Mouse (Mus musculus): ENCODE measurements around the gene Bicdl1. TPM values are rescaled to one million over a fixed set of nuclear protein-coding genes. Genes with fewer than 3 reads are reported as not detected.

The Bicdl1 gene
- polyA plus RNA-seq, 1 experiment from 2014 or later = 13.9 TPM

GRCm38 (mm10) chr5:115720761-115721160 is 10.7 kb downstream of the Bicdl1 start:
- no peaks in the 10 kb centered on the region for H3K36me3 ChIP-seq (ENCODE audit: control insufficient read depth, insufficient read depth, low read length)
- H3K27ac ChIP-seq (ENCODE audit: low read depth, low read length) = no peak overlapping the region
- no peaks in the 10 kb centered on the region for H3K27me3 ChIP-seq (ENCODE audit: control insufficient read depth, insufficient read depth, low read length)
- no peak overlapping the region for H3K4me2 ChIP-seq (ENCODE audit: low read depth)
- H3K9me3 ChIP-seq (ENCODE audit: control insufficient read depth, low read length) = no peaks in the 10 kb centered on the region
- no peak overlapping the region for H3K9ac ChIP-seq (ENCODE audit: low read length)
- ATAC-seq (ENCODE audit: insufficient read depth, low FRiP score, low TSS enrichment) = no peak
- no peak overlapping the region for H3K4me3 ChIP-seq (ENCODE audit: low read depth, low read length)
- no peaks in the 10 kb centered on the region for H3K4me1 ChIP-seq (ENCODE audit: control insufficient read depth, insufficient read depth, low read length)
- 64% methylated on average over 3 of the region's 3 CpGs for WGBS
- DNase-seq (ENCODE audit: low spot score) = no peak

GRCm38 (mm10) chr5:115717693-115718092 is 13.7 kb downstream of the Bicdl1 start:
- DNase-seq (ENCODE audit: low spot score) (no peak), ATAC-seq (ENCODE audit: insufficient read depth, low FRiP score, low TSS enrichment) (no peak)
- H3K27me3 ChIP-seq (ENCODE audit: control insufficient read depth, insufficient read depth, low read length) = no peaks in the 10 kb centered on the region
- no peak overlapping the region for H3K9ac ChIP-seq (ENCODE audit: low read length)
- no peaks in the 10 kb centered on the region for H3K9me3 ChIP-seq (ENCODE audit: control insufficient read depth, low read length)
- H3K27ac ChIP-seq (ENCODE audit: low read depth, low read length) = no peak overlapping the region
- no peak overlapping the region for H3K4me2 ChIP-seq (ENCODE audit: low read depth)
- WGBS = 92% methylated on average over 3 of the region's 3 CpGs
- no peak overlapping the region for H3K4me3 ChIP-seq (ENCODE audit: low read depth, low read length)
- no peaks in the 10 kb centered on the region for H3K36me3 ChIP-seq (ENCODE audit: control insufficient read depth, insufficient read depth, low read length)
- H3K4me1 ChIP-seq (ENCODE audit: control insufficient read depth, insufficient read depth, low read length) = no peaks in the 10 kb centered on the region

GRCm38 (mm10) chr5:115717106-115717505 is 14.3 kb downstream of the Bicdl1 start:
- ATAC-seq (ENCODE audit: insufficient read depth, low FRiP score, low TSS enrichment) (no peak), DNase-seq (ENCODE audit: low spot score) (no peak)
- Histone ChIP-seq H3K4me2 (ENCODE audit: low read depth) (no peak overlapping the region), H3K9me3 (ENCODE audit: control insufficient read depth, low read length) (no peaks in the 10 kb centered on the region), H3K4me1 (ENCODE audit: control insufficient read depth, insufficient read depth, low read length) (no peaks in the 10 kb centered on the region), H3K36me3 (ENCODE audit: control insufficient read depth, insufficient read depth, low read length) (no peaks in the 10 kb centered on the region), H3K4me3 (ENCODE audit: low read depth, low read length) (no peak overlapping the region), H3K9ac (ENCODE audit: low read length) (no peak overlapping the region), H3K27me3 (ENCODE audit: control insufficient read depth, insufficient read depth, low read length) (no peaks in the 10 kb centered on the region), H3K27ac (ENCODE audit: low read depth, low read length) (no peak overlapping the region)
- 91% methylated on average over 3 of the region's 3 CpGs for WGBS

- DNase-seq (ENCODE audit: low spot score) (no peak), ATAC-seq (ENCODE audit: insufficient read depth, low FRiP score, low TSS enrichment) (no peak)
These were observed 15.0 kb downstream of the Bicdl1 start for GRCm38 (mm10) chr5:115716426-115716825.

GRCm38 (mm10) chr5:115714761-115715160 is 16.7 kb downstream of the Bicdl1 start:
- Histone ChIP-seq H3K9ac (ENCODE audit: low read length) (no peak overlapping the region), H3K27me3 (ENCODE audit: control insufficient read depth, insufficient read depth, low read length) (no peaks in the 10 kb centered on the region), H3K36me3 (ENCODE audit: control insufficient read depth, insufficient read depth, low read length) (no peaks in the 10 kb centered on the region), H3K4me1 (ENCODE audit: control insufficient read depth, insufficient read depth, low read length) (no peaks in the 10 kb centered on the region), H3K27ac (ENCODE audit: low read depth, low read length) (no peak overlapping the region), H3K4me2 (ENCODE audit: low read depth) (no peak overlapping the region), H3K9me3 (ENCODE audit: control insufficient read depth, low read length) (no peaks in the 10 kb centered on the region), H3K4me3 (ENCODE audit: low read depth, low read length) (no peak overlapping the region)
- DNase-seq (ENCODE audit: low spot score) = no peak
- ATAC-seq (ENCODE audit: insufficient read depth, low FRiP score, low TSS enrichment) = no peak
- WGBS = 89% methylated on average over 7 of the region's 7 CpGs

More at GRCm38 (mm10) chr5:115716426-115716825, 15.0 kb downstream of the Bicdl1 start:
- no peak overlapping the region for H3K27ac ChIP-seq (ENCODE audit: low read depth, low read length)
- 80% methylated on average over 6 of the region's 6 CpGs for WGBS
- H3K4me3 ChIP-seq (ENCODE audit: low read depth, low read length) = no peak overlapping the region
- H3K9me3 ChIP-seq (ENCODE audit: control insufficient read depth, low read length) = no peaks in the 10 kb centered on the region
- H3K27me3 ChIP-seq (ENCODE audit: control insufficient read depth, insufficient read depth, low read length) = no peaks in the 10 kb centered on the region
- no peaks in the 10 kb centered on the region for H3K36me3 ChIP-seq (ENCODE audit: control insufficient read depth, insufficient read depth, low read length)
- H3K4me2 ChIP-seq (ENCODE audit: low read depth) = no peak overlapping the region
- H3K9ac ChIP-seq (ENCODE audit: low read length) = no peak overlapping the region
- H3K4me1 ChIP-seq (ENCODE audit: control insufficient read depth, insufficient read depth, low read length) = no peaks in the 10 kb centered on the region

GRCm38 (mm10) chr5:115712487-115712886 is 18.9 kb downstream of the Bicdl1 start:
- Histone ChIP-seq H3K36me3 (ENCODE audit: control insufficient read depth, insufficient read depth, low read length) (no peaks in the 10 kb centered on the region), H3K4me1 (ENCODE audit: control insufficient read depth, insufficient read depth, low read length) (no peaks in the 10 kb centered on the region), H3K27ac (ENCODE audit: low read depth, low read length) (no peak overlapping the region), H3K9ac (ENCODE audit: low read length) (no peak overlapping the region), H3K27me3 (ENCODE audit: control insufficient read depth, insufficient read depth, low read length) (no peaks in the 10 kb centered on the region), H3K4me2 (ENCODE audit: low read depth) (no peak overlapping the region), H3K9me3 (ENCODE audit: control insufficient read depth, low read length) (no peaks in the 10 kb centered on the region), H3K4me3 (ENCODE audit: low read depth, low read length) (no peak overlapping the region)
- DNase-seq (ENCODE audit: low spot score) (no peak), ATAC-seq (ENCODE audit: insufficient read depth, low FRiP score, low TSS enrichment) (no peak)
- 74% methylated on average over 6 of the region's 6 CpGs for WGBS

- Histone ChIP-seq H3K9ac (ENCODE audit: low read length) (no peak overlapping the region), H3K4me2 (ENCODE audit: low read depth) (no peak overlapping the region), H3K4me1 (ENCODE audit: control insufficient read depth, insufficient read depth, low read length) (no peaks in the 10 kb centered on the region), H3K9me3 (ENCODE audit: control insufficient read depth, low read length) (no peaks in the 10 kb centered on the region), H3K36me3 (ENCODE audit: control insufficient read depth, insufficient read depth, low read length) (no peaks in the 10 kb centered on the region), H3K27ac (ENCODE audit: low read depth, low read length) (no peak overlapping the region), H3K27me3 (ENCODE audit: control insufficient read depth, insufficient read depth, low read length) (no peaks in the 10 kb centered on the region), H3K4me3 (ENCODE audit: low read depth, low read length) (no peak overlapping the region)
- 81% methylated on average over 11 of the region's 11 CpGs for WGBS
- ATAC-seq (ENCODE audit: insufficient read depth, low FRiP score, low TSS enrichment) = no peak
- DNase-seq (ENCODE audit: low spot score) = no peak
These were observed 19.6 kb downstream of the Bicdl1 start for GRCm38 (mm10) chr5:115711636-115712419.

GRCm38 (mm10) chr5:115710171-115710570 is 21.2 kb downstream of the Bicdl1 start:
- no peak for DNase-seq (ENCODE audit: low spot score)
- H3K4me1 ChIP-seq (ENCODE audit: control insufficient read depth, insufficient read depth, low read length) = peaks cover 2% of the 10 kb centered on the region; the same call in 1 of the 2 replicates

GRCm38 (mm10) chr5:115708930-115709329 is 22.5 kb downstream of the Bicdl1 start:
- Histone ChIP-seq H3K9ac (ENCODE audit: low read length) (no peak overlapping the region), H3K27ac (ENCODE audit: low read depth, low read length) (no peak overlapping the region), H3K4me3 (ENCODE audit: low read depth, low read length) (no peak overlapping the region), H3K36me3 (ENCODE audit: control insufficient read depth, insufficient read depth, low read length) (no peaks in the 10 kb centered on the region), H3K9me3 (ENCODE audit: control insufficient read depth, low read length) (no peaks in the 10 kb centered on the region), H3K4me1 (ENCODE audit: control insufficient read depth, insufficient read depth, low read length) (peaks cover 2% of the 10 kb centered on the region; the same call in 1 of the 2 replicates), H3K27me3 (ENCODE audit: control insufficient read depth, insufficient read depth, low read length) (no peaks in the 10 kb centered on the region), H3K4me2 (ENCODE audit: low read depth) (no peak overlapping the region)
- WGBS = 52% methylated on average over 3 of the region's 3 CpGs
- DNase-seq (ENCODE audit: low spot score) = no peak
- no peak for ATAC-seq (ENCODE audit: insufficient read depth, low FRiP score, low TSS enrichment)

More at GRCm38 (mm10) chr5:115710171-115710570, 21.2 kb downstream of the Bicdl1 start:
- no peak overlapping the region for H3K9ac ChIP-seq (ENCODE audit: low read length)
- H3K9me3 ChIP-seq (ENCODE audit: control insufficient read depth, low read length) = no peaks in the 10 kb centered on the region
- H3K4me2 ChIP-seq (ENCODE audit: low read depth) = no peak overlapping the region
- H3K27ac ChIP-seq (ENCODE audit: low read depth, low read length) = no peak overlapping the region
- H3K4me3 ChIP-seq (ENCODE audit: low read depth, low read length) = no peak overlapping the region
- no peaks in the 10 kb centered on the region for H3K27me3 ChIP-seq (ENCODE audit: control insufficient read depth, insufficient read depth, low read length)
- ATAC-seq (ENCODE audit: insufficient read depth, low FRiP score, low TSS enrichment) = no peak
- WGBS = 94% methylated on average over 4 of the region's 4 CpGs
- H3K36me3 ChIP-seq (ENCODE audit: control insufficient read depth, insufficient read depth, low read length) = no peaks in the 10 kb centered on the region
